Mouse (Mus musculus) MEL (cell line): ENCODE data around the gene Cacng2. TPM values are rescaled to one million over a fixed set of nuclear protein-coding genes. Genes with fewer than 3 reads are reported as not detected.

ENCODE experiments used
- DNase-seq: peaks from one replicate; pipeline ENCODE4 v3.0.0; 2011; ENCODE audit warnings: low read depth, low spot score
- H3K27ac ChIP-seq: 2 replicates; pipeline ENCODE4 v1.5.1; 2012; ENCODE audit warnings: low read depth, mild to moderate bottlenecking, control low read depth, low read length, moderate library complexity; ENCODE audit not compliant: control insufficient read depth
- H3K27me3 ChIP-seq, 2 experiments: fragments of 150-350 bp in 1 of 2; sonication (generic) in 1 of 2; 2 replicates each; pipeline ENCODE4 v1.6.1; 2012; ENCODE audit warnings: low read length in 2 of 2, mild to moderate bottlenecking in 2 of 2, improper control_type of control experiment in 1 of 2, moderate library complexity in 1 of 2; ENCODE audit not compliant: insufficient read depth in 2 of 2, control insufficient read depth in 1 of 2
- H3K36me3 ChIP-seq, 2 experiments: 2 replicates each; pipeline ENCODE4 v1.6.1; 2012 to 2014; ENCODE audit warnings: low read length in 2 of 2, improper control_type of control experiment in 1 of 2, inconsistent platforms in 1 of 2, mild to moderate bottlenecking in 1 of 2; ENCODE audit not compliant: insufficient read depth in 2 of 2, control insufficient read depth in 1 of 2
- H3K4me1 ChIP-seq, 2 experiments: fragments of 150-350 bp in 1 of 2; sonication (generic) in 1 of 2; 2 replicates each; pipeline ENCODE4 v1.6.1; 2012; ENCODE audit warnings: low read length in 2 of 2, improper control_type of control experiment in 1 of 2, mild to moderate bottlenecking in 1 of 2; ENCODE audit not compliant: insufficient read depth in 2 of 2, control insufficient read depth in 1 of 2
- H3K4me3 ChIP-seq, 2 experiments: fragments of 150-350 bp in 1 of 2; sonication (generic) in 1 of 2; 2 replicates each; pipeline ENCODE4 v1.5.1; 2012; ENCODE audit warnings: low read depth in 2 of 2, low read length in 2 of 2, mild to moderate bottlenecking in 2 of 2, moderate library complexity in 2 of 2, control low read depth in 1 of 2, improper control_type of control experiment in 1 of 2; ENCODE audit not compliant: control insufficient read depth in 1 of 2, insufficient read depth in 1 of 2
- H3K79me2 ChIP-seq: 2 replicates; pipeline ENCODE4 v1.6.1; 2012; ENCODE audit warnings: mild to moderate bottlenecking, low read length, moderate library complexity; ENCODE audit not compliant: control insufficient read depth, poor library complexity, insufficient read depth
- H3K9ac ChIP-seq: 2 replicates; pipeline ENCODE4 v1.6.1; 2012; ENCODE audit warnings: low read depth, mild to moderate bottlenecking, control low read depth, low read length, moderate library complexity; ENCODE audit not compliant: control insufficient read depth, poor library complexity, severe bottlenecking
- H3K9me3 ChIP-seq: fragments of 150-350 bp; sonication (generic); replicated peaks from 2 replicates; pipeline ENCODE4 v1.6.1; 2012; ENCODE audit warnings: mild to moderate bottlenecking, low read length, improper control_type of control experiment, moderate library complexity; ENCODE audit not compliant: insufficient read depth
- CHD1 ChIP-seq: IDR thresholded peaks from 2 replicates; pipeline ENCODE4 v1.6.1; 2012; ENCODE audit warnings: low read depth, mild to moderate bottlenecking, inconsistent platforms, low read length, improper control_type of control experiment
- CHD2 ChIP-seq: IDR thresholded peaks from 2 replicates; pipeline ENCODE4 v1.6.1; 2011; ENCODE audit warnings: low read length, improper control_type of control experiment
- CTCF ChIP-seq, 3 experiments: IDR thresholded peaks in 2 of 3; conservative IDR thresholded peaks in 1 of 3; 2 replicates each; pipeline ENCODE4 v1.5.1; 2011 to 2012; ENCODE audit warnings: low read length in 3 of 3, low read depth in 2 of 3, mild to moderate bottlenecking in 2 of 3, improper control_type of control experiment in 1 of 3, inconsistent platforms in 1 of 3, mixed read lengths in 1 of 3, moderate library complexity in 1 of 3; ENCODE audit not compliant: control insufficient read depth in 1 of 3, insufficient read depth in 1 of 3, poor library complexity in 1 of 3, severe bottlenecking in 1 of 3
- ELF1 ChIP-seq: IDR thresholded peaks from 2 replicates; pipeline ENCODE4 v1.6.1; 2014; ENCODE audit warnings: low read depth, mild to moderate bottlenecking, inconsistent platforms, low read length, improper control_type of control experiment, moderate library complexity
- EP300 ChIP-seq, 2 experiments: IDR thresholded peaks; 2 replicates each; pipeline ENCODE4 v1.6.1; 2011; ENCODE audit warnings: improper control_type of control experiment in 2 of 2, low read length in 2 of 2, low read depth in 1 of 2, mild to moderate bottlenecking in 1 of 2
- ETS1 ChIP-seq: IDR thresholded peaks from 2 replicates; pipeline ENCODE4 v1.6.1; 2012; ENCODE audit warnings: low read depth, mild to moderate bottlenecking, inconsistent platforms, low read length, improper control_type of control experiment, moderate library complexity
- GABPA ChIP-seq: IDR thresholded peaks from 2 replicates; pipeline ENCODE4 v1.6.1; 2012; ENCODE audit warnings: low read depth, mild to moderate bottlenecking, inconsistent platforms, low read length, improper control_type of control experiment, moderate library complexity
- GATA1 ChIP-seq: IDR thresholded peaks from 2 replicates; pipeline ENCODE4 v1.6.1; 2011; ENCODE audit warnings: low read depth, low read length, improper control_type of control experiment
- HCFC1 ChIP-seq: IDR thresholded peaks from 2 replicates; pipeline ENCODE4 v1.6.1; 2012; ENCODE audit warnings: low read depth, mild to moderate bottlenecking, inconsistent platforms, low read length, improper control_type of control experiment, moderate library complexity
- JUND ChIP-seq: IDR thresholded peaks from 2 replicates; pipeline ENCODE4 v1.6.1; 2011; ENCODE audit warnings: low read depth, mild to moderate bottlenecking, improper control_type of control experiment, low read length
- MAX ChIP-seq: IDR thresholded peaks from 2 replicates; pipeline ENCODE4 v1.6.1; 2011; ENCODE audit warnings: low read length, improper control_type of control experiment
- MAZ ChIP-seq: IDR thresholded peaks from 2 replicates; pipeline ENCODE4 v1.6.1; 2012; ENCODE audit warnings: low read depth, mild to moderate bottlenecking, inconsistent platforms, low read length, improper control_type of control experiment
- MEF2A ChIP-seq: IDR thresholded peaks from 2 replicates; pipeline ENCODE4 v1.6.1; 2014; ENCODE audit warnings: low read depth, mild to moderate bottlenecking, inconsistent platforms, low read length, improper control_type of control experiment; ENCODE audit not compliant: poor library complexity, insufficient replicate concordance, severe bottlenecking; ENCODE audit errors: extremely low read depth
- MYB ChIP-seq: IDR thresholded peaks from 2 replicates; pipeline ENCODE4 v1.6.1; 2011; ENCODE audit warnings: mild to moderate bottlenecking, low read depth, low read length, improper control_type of control experiment
- MYC ChIP-seq: IDR thresholded peaks from 2 replicates; pipeline ENCODE4 v1.6.1; 2011; ENCODE audit warnings: low read depth, mild to moderate bottlenecking, low read length, improper control_type of control experiment, moderate library complexity
- NRF1 ChIP-seq: IDR thresholded peaks from 2 replicates; pipeline ENCODE4 v1.6.1; 2014; ENCODE audit warnings: low read depth, mild to moderate bottlenecking, inconsistent platforms, low read length, improper control_type of control experiment, moderate library complexity; ENCODE audit not compliant: poor library complexity, insufficient read depth, severe bottlenecking
- POLR2AphosphoS2 ChIP-seq: IDR thresholded peaks from 2 replicates; pipeline ENCODE4 v1.6.1; 2011; ENCODE audit warnings: low read length, improper control_type of control experiment
- POLR2AphosphoS5 ChIP-seq: IDR thresholded peaks from 2 replicates; pipeline ENCODE4 v1.6.1; 2012; ENCODE audit warnings: low read depth, borderline replicate concordance, mild to moderate bottlenecking, inconsistent platforms, low read length, moderate library complexity, mixed read lengths
- RAD21 ChIP-seq: IDR thresholded peaks from 2 replicates; pipeline ENCODE4 v1.6.1; 2011; ENCODE audit warnings: mild to moderate bottlenecking, low read depth, low read length, improper control_type of control experiment
- RCOR1 ChIP-seq: IDR thresholded peaks from 2 replicates; pipeline ENCODE4 v1.6.1; 2012; ENCODE audit warnings: low read depth, mild to moderate bottlenecking, inconsistent platforms, low read length, improper control_type of control experiment
- SMC3 ChIP-seq: IDR thresholded peaks from 2 replicates; pipeline ENCODE4 v1.6.1; 2011; ENCODE audit warnings: low read depth, low read length, improper control_type of control experiment
- TBP ChIP-seq: IDR thresholded peaks from 2 replicates; pipeline ENCODE4 v1.8.0; 2011; ENCODE audit warnings: low read depth, low read length, improper control_type of control experiment
- TCF12 ChIP-seq: IDR thresholded peaks from 2 replicates; pipeline ENCODE4 v1.6.1; 2014; ENCODE audit warnings: low read depth, mild to moderate bottlenecking, inconsistent platforms, low read length, improper control_type of control experiment, moderate library complexity
- UBTF ChIP-seq: IDR thresholded peaks from 2 replicates; pipeline ENCODE4 v1.6.1; 2012; ENCODE audit warnings: low read depth, mild to moderate bottlenecking, inconsistent platforms, low read length, improper control_type of control experiment, moderate library complexity, borderline replicate concordance; ENCODE audit not compliant: insufficient read depth
- USF1 ChIP-seq: IDR thresholded peaks from 2 replicates; pipeline ENCODE4 v1.6.1; 2014; ENCODE audit warnings: low read depth, mild to moderate bottlenecking, inconsistent platforms, low read length, improper control_type of control experiment, moderate library complexity
- ZC3H11A ChIP-seq: IDR thresholded peaks from 2 replicates; pipeline ENCODE4 v1.6.1; 2012; ENCODE audit warnings: low read depth, mild to moderate bottlenecking, inconsistent platforms, low read length, improper control_type of control experiment
- ZKSCAN1 ChIP-seq: IDR thresholded peaks from 2 replicates; pipeline ENCODE4 v1.6.1; 2012; ENCODE audit warnings: low read depth, mild to moderate bottlenecking, inconsistent platforms, low read length, improper control_type of control experiment, moderate library complexity
- ZMIZ1 ChIP-seq: IDR thresholded peaks from 2 replicates; pipeline ENCODE4 v1.6.1; 2012; ENCODE audit warnings: low read depth, mild to moderate bottlenecking, inconsistent platforms, low read length, improper control_type of control experiment, moderate library complexity
- ZNF384 ChIP-seq: IDR thresholded peaks from 2 replicates; pipeline ENCODE4 v1.6.1; 2012; ENCODE audit warnings: low read depth, mild to moderate bottlenecking, inconsistent platforms, low read length, improper control_type of control experiment
- polyA plus RNA-seq, 2 experiments: library from polyadenylated mRNA; stranded (reverse) in 1 of 2; unstranded in 1 of 2; fragments of >175 nt in 1 of 2; fragments of >200 nt in 1 of 2; gene quantifications; 2 replicates each; pipeline versions ENCODE4 v1.2.1 to v1.2.4; 2012; ENCODE audit warnings: low replicate concordance in 2 of 2, low read depth in 1 of 2; ENCODE audit not compliant: insufficient read length in 2 of 2, insufficient read depth in 1 of 2, missing spikeins in 1 of 2
- total RNA-seq: library from RNA; depleted of rRNA; stranded (reverse); fragments of 300-350 nt; gene quantifications from 2 replicates; pipeline ENCODE4 v1.2.3, GENCODE M21; 2012

Gene Cacng2
- total and polyA plus RNA-seq, 3 experiments: not detected

GRCm38 (mm10) chr15:78062467-78062866 is 57.4 kb downstream of the Cacng2 start:
- Histone ChIP-seq H3K9me3 (no peaks in the 10 kb centered on the region), H3K36me3 (no peaks in the 10 kb centered on the region), H3K27ac (no peak overlapping the region), H3K79me2 (no peaks in the 10 kb centered on the region), H3K4me1 (no peaks in the 10 kb centered on the region), H3K27me3 (no peaks in the 10 kb centered on the region; a peak in 2 of 4 replicates), H3K4me3 (no peak overlapping the region), H3K9ac (no peak overlapping the region)
- no peak for DNase-seq
- TF ChIP-seq ZMIZ1 (no peak), TCF12 (no peak), JUND (no peak), USF1 (no peak)

- no peak for DNase-seq
- H3K36me3 ChIP-seq: no peaks in the 10 kb centered on the region
Observed at GRCm38 (mm10) chr15:78056930-78057329, 62.9 kb downstream of the Cacng2 start.

DNA sequence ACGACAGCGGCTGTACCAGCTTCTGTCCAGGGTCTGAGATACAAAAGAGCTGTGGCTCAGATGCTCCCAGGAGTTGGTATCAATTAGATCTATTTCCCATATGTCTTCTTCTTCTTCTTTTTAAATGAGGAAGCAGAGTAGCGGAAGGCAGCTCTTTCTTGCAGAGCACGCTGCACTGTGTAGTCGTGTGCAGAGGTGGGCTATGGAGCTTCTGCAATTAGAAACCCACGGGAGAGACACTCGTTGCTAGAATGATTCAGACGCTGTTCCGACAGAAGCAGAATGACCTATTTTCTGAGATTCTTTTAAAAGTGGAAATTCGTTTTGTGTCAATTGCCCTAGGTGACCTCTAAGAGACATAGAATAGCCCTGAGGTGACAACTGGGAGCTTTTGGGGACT is 69.1 kb downstream of the Cacng2 start:
- DNase-seq: peak; percentile 25
- no peak overlapping the region for H3K27ac ChIP-seq
- H3K27me3 ChIP-seq: peaks cover 0 to 1% of the 10 kb centered on the region in 2 experiments; a peak in 2 of 4 replicates
- no peaks in the 10 kb centered on the region for H3K79me2 ChIP-seq
- TF ChIP-seq MAX (no peak), CHD1 (no peak), NRF1 (no peak), ETS1 (no peak), POLR2AphosphoS2 (no peak), TBP (no peak), UBTF (no peak), CTCF (IDR thresholded peaks at IDR 0.05 in 2 of 3, conservative IDR thresholded peaks at IDR 0.05 in 1 of 3; ENCODE audit: control insufficient read depth in 1 of 3, insufficient read depth in 1 of 3, low read depth in 2 of 3, low read length in 3 of 3, poor library complexity in 1 of 3, severe bottlenecking in 1 of 3) (no peak), RAD21 (no peak), JUND (no peak), ELF1 (no peak), GABPA (no peak), GATA1 (no peak), ZMIZ1 (no peak), MEF2A (no peak), MYC (no peak), SMC3 (no peak), ZC3H11A (no peak), MAZ (no peak), CHD2 (no peak)
- H3K9ac ChIP-seq: no peak overlapping the region
- H3K9me3 ChIP-seq: no peaks in the 10 kb centered on the region
- H3K4me3 ChIP-seq: no peak overlapping the region
- H3K4me1 ChIP-seq: peaks cover 0 to 8% of the 10 kb centered on the region in 2 experiments; a peak in 2 of 4 replicates
- H3K36me3 ChIP-seq: no peaks in the 10 kb centered on the region

More at GRCm38 (mm10) chr15:78056930-78057329, 62.9 kb downstream of the Cacng2 start:
- no peaks in the 10 kb centered on the region for H3K9me3 ChIP-seq
- no peak overlapping the region for H3K4me3 ChIP-seq
- H3K27me3 ChIP-seq: no peaks in the 10 kb centered on the region; a peak in 2 of 4 replicates
- H3K9ac ChIP-seq: no peak overlapping the region
- no peaks in the 10 kb centered on the region for H3K79me2 ChIP-seq
- H3K27ac ChIP-seq: no peak overlapping the region
- TF ChIP-seq ZKSCAN1: no peak
- TF ChIP-seq MYC: no peak
- TF ChIP-seq CTCF (IDR thresholded peaks at IDR 0.05 in 2 of 3, conservative IDR thresholded peaks at IDR 0.05 in 1 of 3; ENCODE audit: control insufficient read depth in 1 of 3, insufficient read depth in 1 of 3, low read depth in 2 of 3, low read length in 3 of 3, poor library complexity in 1 of 3, severe bottlenecking in 1 of 3): no peak
- no peak for TF ChIP-seq POLR2AphosphoS5
- TF ChIP-seq GABPA: no peak
- TF ChIP-seq ZMIZ1: no peak
- no peak for TF ChIP-seq ZNF384
- TF ChIP-seq RCOR1: no peak
- no peak for TF ChIP-seq HCFC1
- TF ChIP-seq MYB: no peak
- TF ChIP-seq EP300 (IDR thresholded peaks at IDR 0.05; ENCODE audit: low read depth in 1 of 2, low read length in 2 of 2): no peak
- TF ChIP-seq UBTF: no peak
- no peak for TF ChIP-seq ETS1
- no peaks in the 10 kb centered on the region for H3K4me1 ChIP-seq
